Mouse (Mus musculus): ENCODE data around the gene Eml2. TPM values are rescaled to one million over a fixed set of nuclear protein-coding genes. Genes with fewer than 3 reads are reported as not detected.

Eml2 gene
- polyA plus RNA-seq, 1 experiment from 2014 or later = 12.4 TPM

DNA sequence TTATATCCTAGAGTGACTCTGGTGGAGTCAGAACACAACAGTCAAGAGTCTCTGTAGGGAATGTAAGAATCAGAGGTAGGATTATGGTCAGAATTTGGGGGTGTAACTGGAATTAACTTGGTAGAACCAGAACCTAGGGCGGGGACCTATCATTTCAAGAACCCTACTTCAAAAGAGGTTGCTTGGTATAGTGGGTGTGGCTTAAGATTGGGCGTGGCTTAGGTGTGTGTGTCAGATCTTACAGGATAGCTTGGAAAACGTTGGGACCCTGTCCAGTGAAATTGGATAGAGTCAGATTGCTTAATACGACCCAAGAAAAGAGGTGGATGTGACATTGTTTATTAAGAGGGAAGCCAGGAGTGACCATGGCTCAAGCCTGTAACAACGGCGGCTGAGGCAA lies 3.7 kb downstream of the Eml2 start:
- ATAC-seq (ENCODE audit: low read depth) = no peak

DNA sequence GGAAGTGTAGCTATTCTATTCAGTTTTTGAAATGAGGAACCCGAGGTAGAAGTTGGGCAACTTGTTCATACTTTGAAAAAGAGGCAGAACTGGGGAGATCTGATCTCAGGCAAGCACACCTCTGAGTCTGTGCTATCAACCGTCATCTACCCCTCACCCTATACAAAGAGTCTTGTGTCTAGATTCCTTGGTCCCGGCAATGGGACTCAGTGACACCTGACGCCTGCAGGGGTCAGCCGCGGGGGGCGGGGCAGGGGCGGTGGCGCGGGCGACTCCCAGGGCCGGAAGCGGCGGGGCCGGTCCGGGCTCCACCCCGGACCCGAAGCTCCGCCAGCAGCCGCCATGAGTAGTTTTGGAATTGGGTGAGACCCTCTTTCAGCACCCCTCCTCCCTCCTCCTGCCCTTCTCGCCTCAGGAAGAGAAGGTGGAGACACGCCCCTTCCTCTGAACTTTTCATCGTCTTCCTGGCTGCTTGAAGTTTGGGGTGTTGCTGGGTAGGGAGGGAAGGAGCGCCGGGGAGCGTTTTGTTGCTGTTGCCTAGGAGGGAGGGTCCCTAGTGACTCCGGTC lies 4.7 kb downstream of the Eml2 start:
- under 1% methylated on average over 26 of the region's 27 CpGs for WGBS
- Histone ChIP-seq H3K27ac (ENCODE audit: low read length) (no peak overlapping the region), H3K4me2 (ENCODE audit: low read depth, low read length) (peak overlapping the region; percentile 82), H3K36me3 (ENCODE audit: control insufficient read depth, insufficient read depth, low read length) (no peaks in the 10 kb centered on the region), H3K4me3 (ENCODE audit: low read length) (peak overlapping the region; percentile 68), H3K27me3 (ENCODE audit: control insufficient read depth, insufficient read depth, low read depth, low read length) (peaks cover 40% of the 10 kb centered on the region), H3K9ac (ENCODE audit: low read length) (peak overlapping the region; percentile 77), H3K9me3 (ENCODE audit: control insufficient read depth, low read length) (no peaks in the 10 kb centered on the region), H3K4me1 (replicated peaks; ENCODE audit: control insufficient read depth, insufficient read depth, low read length) (peaks cover 16% of the 10 kb centered on the region)
- ATAC-seq (ENCODE audit: low read depth) = peak; percentile 70

More for the DNA sequence above, 3.7 kb downstream of the Eml2 start:
- Histone ChIP-seq H3K9ac (ENCODE audit: low read length) (no peak overlapping the region), H3K27me3 (ENCODE audit: control insufficient read depth, insufficient read depth, low read depth, low read length) (peaks cover 47% of the 10 kb centered on the region), H3K4me1 (replicated peaks; ENCODE audit: control insufficient read depth, insufficient read depth, low read length) (peaks cover 15% of the 10 kb centered on the region), H3K4me2 (ENCODE audit: low read depth, low read length) (no peak overlapping the region), H3K9me3 (ENCODE audit: control insufficient read depth, low read length) (no peaks in the 10 kb centered on the region), H3K27ac (ENCODE audit: low read length) (no peak overlapping the region), H3K36me3 (ENCODE audit: control insufficient read depth, insufficient read depth, low read length) (no peaks in the 10 kb centered on the region), H3K4me3 (ENCODE audit: low read length) (no peak overlapping the region)
- 29% methylated on average over 6 of the region's 6 CpGs for WGBS

DNA sequence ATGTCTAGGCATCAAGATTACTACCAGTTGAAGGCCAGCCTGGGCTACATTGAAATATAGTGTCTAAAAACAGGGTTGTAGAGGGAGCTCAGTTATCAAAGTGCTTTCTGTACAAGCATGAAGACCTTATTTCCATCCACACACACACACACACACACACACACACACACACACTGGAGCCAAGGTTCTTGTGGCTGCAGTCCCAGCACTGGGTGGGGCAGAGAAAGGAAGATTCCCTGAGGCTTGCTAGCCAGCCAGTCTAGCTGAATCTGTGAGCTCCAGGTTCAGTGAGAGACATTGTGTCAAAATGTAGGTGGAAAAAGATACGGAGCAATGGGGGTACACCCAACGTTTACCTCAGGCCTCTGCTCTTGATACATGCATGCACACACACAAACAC lies 8.0 kb downstream of the Eml2 start:
- peaks cover 9% of the 10 kb centered on the region for H3K27me3 ChIP-seq (ENCODE audit: control insufficient read depth, insufficient read depth, low read depth, low read length)
- H3K27ac ChIP-seq (ENCODE audit: low read length) = no peak overlapping the region
- H3K9me3 ChIP-seq (ENCODE audit: control insufficient read depth, low read length) = no peaks in the 10 kb centered on the region
- H3K9ac ChIP-seq (ENCODE audit: low read length) = no peak overlapping the region
- peaks cover 16% of the 10 kb centered on the region for H3K4me1 ChIP-seq (replicated peaks; ENCODE audit: control insufficient read depth, insufficient read depth, low read length)
- no peak for ATAC-seq (ENCODE audit: low read depth)
- H3K36me3 ChIP-seq (ENCODE audit: control insufficient read depth, insufficient read depth, low read length) = no peaks in the 10 kb centered on the region
- no peak overlapping the region for H3K4me2 ChIP-seq (ENCODE audit: low read depth, low read length)
- no peak overlapping the region for H3K4me3 ChIP-seq (ENCODE audit: low read length)
- 76% methylated on average over 2 of the region's 2 CpGs for WGBS

DNA sequence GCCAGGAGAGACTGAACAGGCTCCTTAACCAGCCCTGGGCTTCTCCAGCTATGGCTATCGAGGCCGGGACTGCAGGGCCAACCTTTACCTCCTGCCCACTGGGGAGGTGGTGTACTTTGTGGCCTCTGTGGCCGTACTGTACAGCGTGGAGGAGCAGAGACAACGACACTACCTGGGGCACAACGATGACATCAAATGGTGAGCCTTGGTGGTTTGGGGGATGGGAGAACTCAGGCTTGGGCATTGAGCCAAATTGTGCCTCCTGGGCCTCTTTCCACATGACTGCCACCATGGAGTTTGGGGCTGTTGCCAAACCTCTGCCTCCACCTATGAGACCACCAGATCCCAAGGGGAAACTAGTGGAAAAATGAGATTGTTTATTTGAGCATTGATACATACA lies 8.5 kb downstream of the Eml2 start:
- Histone ChIP-seq H3K4me3 (ENCODE audit: low read length) (no peak overlapping the region), H3K9ac (ENCODE audit: low read length) (no peak overlapping the region), H3K36me3 (ENCODE audit: control insufficient read depth, insufficient read depth, low read length) (no peaks in the 10 kb centered on the region), H3K4me1 (replicated peaks; ENCODE audit: control insufficient read depth, insufficient read depth, low read length) (peaks cover 16% of the 10 kb centered on the region), H3K27ac (ENCODE audit: low read length) (no peak overlapping the region), H3K27me3 (ENCODE audit: control insufficient read depth, insufficient read depth, low read depth, low read length) (peaks cover 4% of the 10 kb centered on the region), H3K4me2 (ENCODE audit: low read depth, low read length) (no peak overlapping the region), H3K9me3 (ENCODE audit: control insufficient read depth, low read length) (no peaks in the 10 kb centered on the region)
- ATAC-seq (ENCODE audit: low read depth) = no peak
- 69% methylated on average over 6 of the region's 6 CpGs for WGBS

DNA sequence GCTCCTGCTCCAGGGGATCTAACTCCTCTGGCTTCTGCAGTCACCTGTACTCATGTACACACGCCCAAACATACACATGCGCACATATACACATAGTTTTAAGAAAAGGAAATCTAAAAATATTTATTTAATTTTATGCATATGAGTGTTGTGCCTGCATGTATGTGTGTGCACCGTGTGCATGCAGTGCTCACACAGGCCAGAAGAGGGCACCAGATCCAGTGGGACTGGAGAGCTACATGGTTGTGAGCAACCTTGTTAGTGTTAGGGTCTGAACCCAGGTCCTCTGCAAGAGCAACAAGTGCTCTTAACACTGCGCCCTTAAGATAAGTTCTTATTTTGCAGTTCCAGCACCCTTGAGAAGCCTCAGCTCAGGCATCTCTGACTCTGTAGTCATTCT lies 18.5 kb downstream of the Eml2 start:
- no peak for ATAC-seq (ENCODE audit: low read depth)
- Histone ChIP-seq H3K36me3 (ENCODE audit: control insufficient read depth, insufficient read depth, low read length) (peaks cover 20% of the 10 kb centered on the region), H3K9ac (ENCODE audit: low read length) (no peak overlapping the region), H3K9me3 (ENCODE audit: control insufficient read depth, low read length) (no peaks in the 10 kb centered on the region), H3K4me3 (ENCODE audit: low read length) (no peak overlapping the region), H3K4me2 (ENCODE audit: low read depth, low read length) (no peak overlapping the region), H3K4me1 (replicated peaks; ENCODE audit: control insufficient read depth, insufficient read depth, low read length) (no peaks in the 10 kb centered on the region), H3K27me3 (ENCODE audit: control insufficient read depth, insufficient read depth, low read depth, low read length) (no peaks in the 10 kb centered on the region), H3K27ac (ENCODE audit: low read length) (no peak overlapping the region)
- WGBS = 97% methylated on average over 4 of the region's 4 CpGs

DNA sequence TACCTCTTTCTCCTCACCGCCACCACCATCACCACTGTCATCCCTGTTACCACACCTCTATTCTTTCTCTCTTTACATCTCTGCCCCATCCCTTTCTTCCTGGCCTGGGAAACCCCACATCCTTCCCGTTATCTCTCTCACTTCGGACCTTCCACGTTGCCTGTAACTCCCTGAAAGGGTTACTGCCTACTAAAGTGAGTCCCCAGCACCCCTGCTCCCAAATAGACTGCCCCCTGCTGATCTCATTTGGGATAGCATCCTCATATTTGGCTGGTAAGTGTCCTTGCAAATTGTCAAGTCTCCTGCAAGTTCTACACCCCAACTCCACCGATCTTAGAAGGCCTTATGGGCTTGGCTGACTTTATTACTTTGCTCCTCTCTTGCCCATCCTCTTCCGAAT lies 20.5 kb downstream of the Eml2 start:
- H3K9me3 ChIP-seq (ENCODE audit: control insufficient read depth, low read length) = no peaks in the 10 kb centered on the region
- no peak for ATAC-seq (ENCODE audit: low read depth)
- peaks cover 20% of the 10 kb centered on the region for H3K36me3 ChIP-seq (ENCODE audit: control insufficient read depth, insufficient read depth, low read length)
- 57% methylated on average over 6 of the region's 6 CpGs for WGBS
- H3K4me2 ChIP-seq (ENCODE audit: low read depth, low read length) = no peak overlapping the region
- no peak overlapping the region for H3K27ac ChIP-seq (ENCODE audit: low read length)
- no peaks in the 10 kb centered on the region for H3K27me3 ChIP-seq (ENCODE audit: control insufficient read depth, insufficient read depth, low read depth, low read length)
- H3K4me1 ChIP-seq (replicated peaks; ENCODE audit: control insufficient read depth, insufficient read depth, low read length) = no peaks in the 10 kb centered on the region
- H3K9ac ChIP-seq (ENCODE audit: low read length) = no peak overlapping the region
- H3K4me3 ChIP-seq (ENCODE audit: low read length) = no peak overlapping the region

DNA sequence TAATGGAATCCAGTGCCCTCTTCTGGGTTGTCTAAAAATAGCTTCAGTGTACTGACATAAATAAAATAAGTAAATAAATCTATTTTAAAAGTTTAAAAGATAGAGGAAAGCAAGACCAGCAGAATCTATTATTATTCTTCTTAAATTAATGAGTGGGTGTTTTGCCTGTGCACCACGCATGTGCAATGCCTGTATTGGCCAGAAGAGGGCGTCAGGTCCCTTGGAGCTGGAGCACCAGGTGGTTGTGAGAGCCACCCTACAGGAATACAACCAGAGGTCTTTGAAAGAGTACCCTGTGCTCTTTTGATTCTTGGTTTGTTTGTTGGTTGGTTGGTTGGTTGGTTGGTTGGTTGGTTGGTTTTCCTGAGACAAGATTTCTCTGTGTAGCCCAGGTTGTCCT lies 21.8 kb downstream of the Eml2 start:
- Histone ChIP-seq H3K9me3 (ENCODE audit: control insufficient read depth, low read length) (no peaks in the 10 kb centered on the region), H3K4me3 (ENCODE audit: low read length) (no peak overlapping the region), H3K36me3 (ENCODE audit: control insufficient read depth, insufficient read depth, low read length) (peaks cover 17% of the 10 kb centered on the region), H3K4me1 (replicated peaks; ENCODE audit: control insufficient read depth, insufficient read depth, low read length) (no peaks in the 10 kb centered on the region), H3K27ac (ENCODE audit: low read length) (no peak overlapping the region), H3K4me2 (ENCODE audit: low read depth, low read length) (no peak overlapping the region), H3K9ac (ENCODE audit: low read length) (no peak overlapping the region), H3K27me3 (ENCODE audit: control insufficient read depth, insufficient read depth, low read depth, low read length) (no peaks in the 10 kb centered on the region)
- no peak for ATAC-seq (ENCODE audit: low read depth)
- WGBS = 34% methylated on average over 2 of the region's 2 CpGs

DNA sequence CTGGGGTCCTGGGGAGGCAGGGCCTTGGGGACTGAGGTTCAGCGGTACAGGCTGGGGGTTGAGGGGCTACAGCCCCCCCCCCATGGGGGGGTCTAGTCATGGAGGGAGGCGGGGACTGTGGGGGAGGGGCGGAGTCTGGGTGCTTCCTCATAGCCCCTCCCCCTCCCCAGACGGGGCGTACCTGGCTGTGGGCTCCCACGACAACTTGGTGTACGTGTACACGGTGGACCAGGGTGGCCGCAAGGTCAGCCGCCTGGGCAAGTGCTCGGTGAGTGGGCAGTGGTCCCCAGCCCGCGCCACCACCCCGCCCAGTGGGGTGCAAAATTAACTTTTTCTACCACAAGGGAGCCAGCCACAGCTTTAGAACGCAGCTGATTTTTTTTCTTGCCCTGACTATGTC lies 25.4 kb downstream of the Eml2 start:
- peak; percentile 34; the same call in 1 of the 2 replicates for ATAC-seq (ENCODE audit: low read depth)
- H3K27ac ChIP-seq (ENCODE audit: low read length) = no peak overlapping the region
- 64% methylated on average over 15 of the region's 15 CpGs for WGBS
- no peak overlapping the region for H3K4me3 ChIP-seq (ENCODE audit: low read length)
- peaks cover 7% of the 10 kb centered on the region for H3K36me3 ChIP-seq (ENCODE audit: control insufficient read depth, insufficient read depth, low read length)
- no peaks in the 10 kb centered on the region for H3K9me3 ChIP-seq (ENCODE audit: control insufficient read depth, low read length)
- no peaks in the 10 kb centered on the region for H3K4me1 ChIP-seq (replicated peaks; ENCODE audit: control insufficient read depth, insufficient read depth, low read length)
- H3K27me3 ChIP-seq (ENCODE audit: control insufficient read depth, insufficient read depth, low read depth, low read length) = no peaks in the 10 kb centered on the region
- no peak overlapping the region for H3K4me2 ChIP-seq (ENCODE audit: low read depth, low read length)
- H3K9ac ChIP-seq (ENCODE audit: low read length) = no peak overlapping the region

DNA sequence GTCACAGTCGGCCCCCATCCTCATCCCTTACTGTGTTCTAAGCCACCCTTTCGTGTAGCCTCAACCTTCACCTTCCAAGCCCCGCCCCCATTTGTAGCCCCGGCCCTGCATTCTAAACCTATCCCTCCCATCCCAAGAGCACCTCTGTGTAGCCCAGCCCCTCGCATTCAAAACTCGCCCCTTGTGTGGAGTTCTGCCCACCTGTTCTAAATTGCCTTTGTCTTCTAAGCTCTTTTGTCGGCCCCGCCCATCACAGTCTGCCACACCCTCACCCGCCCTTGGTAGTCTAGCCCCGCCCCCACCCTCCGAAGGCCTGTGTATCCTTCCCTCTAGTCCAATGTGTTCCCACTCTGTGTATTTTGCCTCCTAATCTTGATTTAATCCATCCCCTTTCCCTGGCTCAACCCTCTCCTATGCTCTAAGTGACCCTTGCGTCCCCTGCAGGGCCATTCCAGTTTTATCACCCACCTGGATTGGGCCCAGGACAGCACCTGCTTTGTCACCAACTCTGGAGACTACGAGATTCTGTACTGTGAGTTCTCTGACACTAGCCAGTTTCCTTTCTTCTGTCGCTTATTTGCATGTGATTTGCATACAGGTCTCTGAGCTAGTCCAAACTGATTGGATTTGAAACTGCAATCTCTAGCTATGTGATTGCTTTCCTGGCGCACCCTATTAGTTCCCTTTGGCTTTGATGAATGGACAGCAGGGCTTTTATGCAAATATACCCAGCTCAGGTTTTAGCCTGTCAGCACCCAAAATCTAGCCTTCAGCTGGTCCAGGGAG lies 26.0 kb downstream of the Eml2 start:
- H3K4me1 ChIP-seq (replicated peaks; ENCODE audit: control insufficient read depth, insufficient read depth, low read length) = no peaks in the 10 kb centered on the region
- H3K9ac ChIP-seq (ENCODE audit: low read length) = no peak overlapping the region
- H3K4me3 ChIP-seq (ENCODE audit: low read length) = no peak overlapping the region
- H3K27me3 ChIP-seq (ENCODE audit: control insufficient read depth, insufficient read depth, low read depth, low read length) = no peaks in the 10 kb centered on the region
- peaks cover 7% of the 10 kb centered on the region for H3K36me3 ChIP-seq (ENCODE audit: control insufficient read depth, insufficient read depth, low read length)
- ATAC-seq (ENCODE audit: low read depth) = 0 out of 2 replicates have a peak, but pooled peaks have one; percentile 4
- 61% methylated on average over 15 of the region's 15 CpGs for WGBS
- H3K4me2 ChIP-seq (ENCODE audit: low read depth, low read length) = no peak overlapping the region
- H3K27ac ChIP-seq (ENCODE audit: low read length) = no peak overlapping the region
- H3K9me3 ChIP-seq (ENCODE audit: control insufficient read depth, low read length) = no peaks in the 10 kb centered on the region

Data from lung, embryonic 16.5 days (tissue).